Mouse (Mus musculus) cortical plate, adult 2 months (tissue): ENCODE measurements around the gene Orai3. TPM values are rescaled to one million over a fixed set of nuclear protein-coding genes. Genes with fewer than 3 reads are reported as not detected.

Experiments
- H3K27ac ChIP-seq: fragments of 200-500 bp; 2 replicates; pipeline ENCODE4 v1.5.1; 2012; ENCODE audit warnings: low read length, control low read depth, inconsistent platforms; ENCODE audit not compliant: insufficient read depth
- H3K4me1 ChIP-seq: fragments of 200-500 bp; 2 replicates; pipeline ENCODE4 v1.6.1; 2011; ENCODE audit warnings: low read length; ENCODE audit not compliant: control insufficient read depth, insufficient read depth
- H3K4me3 ChIP-seq: fragments of 200-500 bp; 2 replicates; pipeline ENCODE4 v1.5.1; 2011; ENCODE audit warnings: mild to moderate bottlenecking, low read length, control low read depth; ENCODE audit not compliant: insufficient read depth
- CTCF ChIP-seq: fragments of 200-500 bp; IDR thresholded peaks from 2 replicates; pipeline ENCODE4 v1.5.1; 2011; ENCODE audit warnings: mild to moderate bottlenecking, control low read depth, low read length; ENCODE audit not compliant: insufficient read depth; ENCODE audit errors: extremely low read depth
- POLR2A ChIP-seq: fragments of 200-500 bp; IDR thresholded peaks from 2 replicates; pipeline ENCODE4 v1.6.1; 2011; ENCODE audit warnings: mild to moderate bottlenecking, low read length, control low read depth; ENCODE audit not compliant: insufficient read depth; ENCODE audit errors: extremely low read depth
- polyA plus RNA-seq: library from polyadenylated mRNA; depleted of rRNA; stranded (reverse); fragments of >200 nt; gene quantifications from 2 replicates; pipeline ENCODE4 v1.2.3, GENCODE M21; 2012

Orai3 gene
- polyA plus RNA-seq, 1 experiment = 24.6 TPM

- TF ChIP-seq POLR2A (no peak), CTCF (no peak)
- H3K27ac ChIP-seq = no peak overlapping the region
- no peak overlapping the region for H3K4me3 ChIP-seq
- no peaks in the 10 kb centered on the region for H3K4me1 ChIP-seq
Observed at GRCm38 (mm10) chr7:127808821-127809220, 39.2 kb downstream of the Orai3 start.

- H3K27ac ChIP-seq = no peak overlapping the region
- TF ChIP-seq CTCF (no peak), POLR2A (no peak)
- H3K4me3 ChIP-seq = no peak overlapping the region
- peaks cover 2% of the 10 kb centered on the region; the same call in 1 of the 2 replicates for H3K4me1 ChIP-seq
Observed at GRCm38 (mm10) chr7:127809846-127810245, 40.2 kb downstream of the Orai3 start.

- Histone ChIP-seq H3K4me1 (peaks cover 8% of the 10 kb centered on the region), H3K4me3 (no peak overlapping the region), H3K27ac (no peak overlapping the region)
- TF ChIP-seq CTCF (no peak), POLR2A (no peak)
Observed at GRCm38 (mm10) chr7:127810650-127811049, 41.0 kb downstream of the Orai3 start.

GRCm38 (mm10) chr7:127811240-127811639 is 41.6 kb downstream of the Orai3 start:
- peaks cover 10% of the 10 kb centered on the region for H3K4me1 ChIP-seq
- H3K27ac ChIP-seq = no peak overlapping the region
- no peak overlapping the region for H3K4me3 ChIP-seq
- TF ChIP-seq CTCF = no peak
- no peak for TF ChIP-seq POLR2A

GRCm38 (mm10) chr7:127812292-127812691 is 42.7 kb downstream of the Orai3 start:
- no peak overlapping the region for H3K4me3 ChIP-seq
- TF ChIP-seq POLR2A = no peak
- TF ChIP-seq CTCF = no peak
- no peak overlapping the region for H3K27ac ChIP-seq
- H3K4me1 ChIP-seq = peaks cover 13% of the 10 kb centered on the region

- Histone ChIP-seq H3K4me1 (peaks cover 15% of the 10 kb centered on the region), H3K4me3 (no peak overlapping the region), H3K27ac (no peak overlapping the region)
- TF ChIP-seq CTCF (no peak), POLR2A (no peak)
Observed at GRCm38 (mm10) chr7:127813821-127814220, 44.2 kb downstream of the Orai3 start.

GRCm38 (mm10) chr7:127814241-127814921 is 44.8 kb downstream of the Orai3 start:
- Histone ChIP-seq H3K27ac (0 out of 2 replicates have a peak overlapping the region, but pooled peaks have one; percentile 1), H3K4me3 (no peak overlapping the region), H3K4me1 (peaks cover 15% of the 10 kb centered on the region)
- no peak for TF ChIP-seq POLR2A
- TF ChIP-seq CTCF = no peak

GRCm38 (mm10) chr7:127815116-127815665 is 45.6 kb downstream of the Orai3 start:
- TF ChIP-seq CTCF (no peak), POLR2A (no peak)
- H3K4me3 ChIP-seq = no peak overlapping the region
- H3K27ac ChIP-seq = peak overlapping the region; percentile 33; the same call in 1 of the 2 replicates
- peaks cover 15% of the 10 kb centered on the region for H3K4me1 ChIP-seq

- H3K4me3 ChIP-seq = no peak overlapping the region
- peaks cover 15% of the 10 kb centered on the region for H3K4me1 ChIP-seq
- H3K27ac ChIP-seq = peak overlapping the region; percentile 33
- TF ChIP-seq POLR2A = no peak
- no peak for TF ChIP-seq CTCF
Observed at GRCm38 (mm10) chr7:127815954-127816821, 46.6 kb downstream of the Orai3 start.

- Histone ChIP-seq H3K4me1 (peaks cover 15% of the 10 kb centered on the region), H3K27ac (peak overlapping the region; percentile 45), H3K4me3 (no peak overlapping the region)
- TF ChIP-seq POLR2A (no peak), CTCF (no peak)
Observed at GRCm38 (mm10) chr7:127817053-127817452, 47.4 kb downstream of the Orai3 start.
